ENCODE assay signal across 7 mouse cellular contexts in genomic region chr4:155018601-155019335, GRCm38 (mm10). TPM values are rescaled to one million over a fixed set of nuclear protein-coding genes. Genes with fewer than 3 reads are reported as not detected.
A peak's percentile ranks its signal among the peaks of the same experiment; 100 is the strongest.
DNase-seq lines count a peak whose midpoint lies in the region; ATAC-seq and TF ChIP-seq lines count a peak whose summit lies in the region.

No protein-coding gene starts in this region.

- no peak overlapping the region for H3K9ac ChIP-seq in MEL (ENCODE audit: control insufficient read depth, low read depth, low read length, poor library complexity, severe bottlenecking)
- H3K9ac ChIP-seq in hindbrain, embryonic 11.5 days (ENCODE audit: low read depth, low read length): peak overlapping the region; percentile 19; the same call in 1 of the 2 replicates
- H3K9ac ChIP-seq in lung, embryonic 15.5 days: no peak overlapping the region

- 6% methylated on average over 15 of the region's 15 CpGs for WGBS in hindbrain, embryonic 11.5 days
- WGBS in lung, embryonic 15.5 days: 5% methylated on average over 15 of the region's 15 CpGs

- no peaks in the 10 kb centered on the region for H3K79me2 ChIP-seq in MEL (ENCODE audit: control insufficient read depth, insufficient read depth, low read length, poor library complexity)

- TF ChIP-seq CTCF in E14TG2a.4 (conservative IDR thresholded peaks at IDR 0.05; ENCODE audit: low read length) (no peak), MEL (IDR thresholded peaks at IDR 0.05 in 2 of 3, conservative IDR thresholded peaks at IDR 0.05 in 1 of 3; ENCODE audit: control insufficient read depth in 1 of 3, insufficient read depth in 1 of 3, low read depth in 2 of 3, low read length in 3 of 3, poor library complexity in 1 of 3, severe bottlenecking in 1 of 3) (no peak)

- H3K4me1 ChIP-seq in E14TG2a.4 (replicated peaks; ENCODE audit: low read depth, low read length) (peaks cover 16% of the 10 kb centered on the region), MEL (ENCODE audit: control insufficient read depth in 1 of 2, insufficient read depth in 2 of 2, low read length in 2 of 2) (no peaks in the 10 kb centered on the region)
- peaks cover 16% of the 10 kb centered on the region for H3K4me1 ChIP-seq in hindbrain, embryonic 11.5 days (replicated peaks; ENCODE audit: control insufficient read depth, insufficient read depth, low read length)
- H3K4me1 ChIP-seq in lung, embryonic 15.5 days: peaks cover 25% of the 10 kb centered on the region

- H3K36me3 ChIP-seq in E14TG2a.4 (ENCODE audit: insufficient read depth, low read length) (no peaks in the 10 kb centered on the region), MEL (ENCODE audit: control insufficient read depth in 1 of 2, insufficient read depth in 2 of 2, low read length in 2 of 2) (no peaks in the 10 kb centered on the region)
- no peaks in the 10 kb centered on the region for H3K36me3 ChIP-seq in hindbrain, embryonic 11.5 days (ENCODE audit: control insufficient read depth, insufficient read depth, low read length)
- no peaks in the 10 kb centered on the region for H3K36me3 ChIP-seq in lung, embryonic 15.5 days

- TF ChIP-seq EP300 in MEL (IDR thresholded peaks at IDR 0.05; ENCODE audit: low read depth in 1 of 2, low read length in 2 of 2): no peak

- H3K27me3 ChIP-seq in E14TG2a.4 (ENCODE audit: insufficient read depth, low read length) (peaks cover 38% of the 10 kb centered on the region), MEL (ENCODE audit: control insufficient read depth in 1 of 2, insufficient read depth in 2 of 2, low read length in 2 of 2) (0 out of 4 replicates have a peak, but pooled peaks cover 0 to 1% of the 10 kb centered on the region in 2 experiments)
- no peaks in the 10 kb centered on the region for H3K27me3 ChIP-seq in hindbrain, embryonic 11.5 days (ENCODE audit: control insufficient read depth, insufficient read depth, low read length)
- no peaks in the 10 kb centered on the region for H3K27me3 ChIP-seq in lung, embryonic 15.5 days

- H3K4me2 ChIP-seq in hindbrain, embryonic 11.5 days (replicated peaks; ENCODE audit: low read depth, low read length): peak overlapping the region; percentile 32
- H3K4me2 ChIP-seq in lung, embryonic 15.5 days: peak overlapping the region; percentile 41

- ATAC-seq in hindbrain, embryonic 11.5 days (ENCODE audit: low FRiP score): peak; percentile 31
- peak; percentile 20; the same call in 1 of the 2 replicates for ATAC-seq in lung, embryonic 15.5 days (ENCODE audit: borderline replicate concordance, extremely low read depth, low FRiP score, low TSS enrichment)

- H3K9me3 ChIP-seq in E14TG2a.4 (ENCODE audit: low read length) (no peaks in the 10 kb centered on the region), MEL (replicated peaks; ENCODE audit: insufficient read depth, low read length) (no peaks in the 10 kb centered on the region)
- no peaks in the 10 kb centered on the region for H3K9me3 ChIP-seq in hindbrain, embryonic 11.5 days (ENCODE audit: control insufficient read depth, low read length)
- H3K9me3 ChIP-seq in lung, embryonic 15.5 days: no peaks in the 10 kb centered on the region

- no peak for TF ChIP-seq RAD21 in MEL (IDR thresholded peaks at IDR 0.05; ENCODE audit: low read depth, low read length)

- peak; percentile 38 for DNase-seq in MEL (ENCODE audit: low read depth, low spot score)
- DNase-seq in embryo, embryonic 10 days (ENCODE audit: low spot score): peak; percentile 87
- DNase-seq in hindbrain, embryonic 11.5 days (ENCODE audit: low spot score): peak; percentile 71
- DNase-seq in retina, embryonic 14.5 days (ENCODE audit: low spot score): peak; percentile 79
- no peak for DNase-seq in spleen, postnatal 14 days (ENCODE audit: low spot score in 2 of 2)

- peak overlapping the region; percentile 32 for H3K4me3 ChIP-seq in E14TG2a.4 (replicated peaks; ENCODE audit: low read length)
- H3K4me3 ChIP-seq in MEL (ENCODE audit: control insufficient read depth in 1 of 2, insufficient read depth in 1 of 2, low read depth in 2 of 2, low read length in 2 of 2): no peak overlapping the region
- H3K4me3 ChIP-seq in hindbrain, embryonic 11.5 days (ENCODE audit: low read depth, low read length): peak overlapping the region; percentile 6; the same call in 1 of the 2 replicates
- H3K4me3 ChIP-seq in lung, embryonic 15.5 days: no peak overlapping the region; the same call in 1 of the 2 replicates

- no peak overlapping the region for H3K27ac ChIP-seq in MEL (ENCODE audit: control insufficient read depth, low read depth, low read length)
- H3K27ac ChIP-seq in hindbrain, embryonic 11.5 days (ENCODE audit: low read depth, low read length): no peak overlapping the region
- no peak overlapping the region for H3K27ac ChIP-seq in lung, embryonic 15.5 days

- no peak for TF ChIP-seq POLR2A in MEL (IDR thresholded peaks at IDR 0.05; ENCODE audit: control insufficient read depth in 1 of 2, insufficient read depth in 1 of 2, low read depth in 1 of 2, low read length in 2 of 2, poor library complexity in 1 of 2)

TF ChIP-seq in MEL, 35 proteins besides CTCF, POLR2A, EP300 and RAD21:
- no peak for TF ChIP-seq USF1 (IDR thresholded peaks at IDR 0.05; ENCODE audit: low read depth, low read length)
- TF ChIP-seq JUND (IDR thresholded peaks at IDR 0.05; ENCODE audit: low read depth, low read length): no peak
- TF ChIP-seq E2F4 (IDR thresholded peaks at IDR 0.05; ENCODE audit: borderline replicate concordance, low read depth, low read length): no peak
- TF ChIP-seq KAT2A (conservative IDR thresholded peaks at IDR 0.05; ENCODE audit: low read depth, low read length): no peak
TF ChIP-seq in MEL: peak in this region for 0.

RNA-seq across cellular contexts. Expression of gene Plch2, which starts 37.8 kb away (rescaled TPM):
- 0.62 and 0.85 TPM in 2 replicates for total RNA-seq in MEL (2012; rRNA removed)
- polyA plus RNA-seq in MEL (2012; ENCODE audit: insufficient read depth in 1 of 2, insufficient read length in 2 of 2, low read depth in 1 of 2, low replicate concordance in 2 of 2, missing spikeins in 1 of 2): 1 to 10 TPM in 1 of 2 experiments, not detected in 1; 1.1 TPM
- polyA plus RNA-seq in hindbrain, embryonic 11.5 days (2014; fragmentation: Nextera tagmentation; extraction: Ambion mirVana): 1.5 and 2.1 TPM in 2 replicates
- 11.1 and 11.2 TPM in 2 replicates for polyA plus RNA-seq in lung, embryonic 15.5 days (2015; fragmentation: Nextera tagmentation; extraction: Ambion mirVana)

RNA-seq across cellular contexts. Expression of gene Pex10, which starts 48.0 kb away (rescaled TPM):
- 15.8 and 15.9 TPM in 2 replicates for total RNA-seq in MEL (2012; rRNA removed)
- polyA plus RNA-seq in MEL (2012; ENCODE audit: insufficient read depth in 1 of 2, insufficient read length in 2 of 2, low read depth in 1 of 2, low replicate concordance in 2 of 2, missing spikeins in 1 of 2): 10 to 100 TPM in 1 of 2 experiments, not detected in 1; 21.8 TPM
- 5.6 and 7.8 TPM in 2 replicates for polyA plus RNA-seq in hindbrain, embryonic 11.5 days (2014; fragmentation: Nextera tagmentation; extraction: Ambion mirVana)
- 21.1 and 26.2 TPM in 2 replicates for polyA plus RNA-seq in lung, embryonic 15.5 days (2015; fragmentation: Nextera tagmentation; extraction: Ambion mirVana)

RNA-seq across cellular contexts. Expression of gene Pank4, which starts 54.8 kb away (rescaled TPM):
- total RNA-seq in MEL (2012; rRNA removed): 31.2 and 38.4 TPM in 2 replicates
- polyA plus RNA-seq in MEL (2012; ENCODE audit: insufficient read depth in 1 of 2, insufficient read length in 2 of 2, low read depth in 1 of 2, low replicate concordance in 2 of 2, missing spikeins in 1 of 2): 10 to 100 TPM in 1 of 2 experiments, not detected in 1; 55.5 TPM
- polyA plus RNA-seq in hindbrain, embryonic 11.5 days (2014; fragmentation: Nextera tagmentation; extraction: Ambion mirVana): 31.5 and 37.4 TPM in 2 replicates
- polyA plus RNA-seq in lung, embryonic 15.5 days (2015; fragmentation: Nextera tagmentation; extraction: Ambion mirVana): 48.0 and 51.0 TPM in 2 replicates

RNA-seq across cellular contexts. Expression of gene Hes5, which starts 58.0 kb away (rescaled TPM):
- total RNA-seq in MEL (2012; rRNA removed): not detected in 2 replicates
- polyA plus RNA-seq in MEL (2012; ENCODE audit: insufficient read depth in 1 of 2, insufficient read length in 2 of 2, low read depth in 1 of 2, low replicate concordance in 2 of 2, missing spikeins in 1 of 2): not detected
- 159 and 269 TPM in 2 replicates for polyA plus RNA-seq in hindbrain, embryonic 11.5 days (2014; fragmentation: Nextera tagmentation; extraction: Ambion mirVana)
- polyA plus RNA-seq in lung, embryonic 15.5 days (2015; fragmentation: Nextera tagmentation; extraction: Ambion mirVana): 0.29 and 0.69 TPM in 2 replicates

Comparison
In these comparisons a context has a peak if more than half of its experiments do, and no peak if none do; other contexts are left out.
1. H3K4me3 ChIP-seq: peak in E14TG2a.4 (single experiment) and hindbrain, embryonic 11.5 days (single experiment); none in MEL (0 of 2) and lung, embryonic 15.5 days (single experiment).
2. DNase-seq: peak in MEL (single experiment), embryo, embryonic 10 days (single experiment), hindbrain, embryonic 11.5 days (single experiment) and retina, embryonic 14.5 days (single experiment); none in spleen, postnatal 14 days (0 of 2).